Mouse (Mus musculus): ENCODE results near the gene Slc22a14. TPM values are rescaled to one million over a fixed set of nuclear protein-coding genes. Genes with fewer than 3 reads are reported as not detected.
A peak's percentile ranks its signal among the peaks of the same experiment; 100 is the strongest.

Slc22a14 gene
- polyA plus RNA-seq (2015; fragmentation: Nextera tagmentation; extraction: Ambion mirVana), result not detected in 2 replicates

GRCm38 (mm10) chr9:119365284-119365683, at the start of gene Slc22a14:
TSS of gene Slc22a14 (minus strand) at chr9:119365553.
- ATAC-seq, result no peak
- no peaks in the 10 kb centered on the region for H3K9me3 ChIP-seq (ENCODE audit: control insufficient read depth, low read length)
- no peaks in the 10 kb centered on the region for H3K4me1 ChIP-seq (replicated peaks; ENCODE audit: control insufficient read depth, insufficient read depth, low read length)
- no peak within 1 kb of the TSS for H3K27ac ChIP-seq (ENCODE audit: low read length)
- H3K4me2 ChIP-seq (ENCODE audit: low read length), result no peak within 1 kb of the TSS
- H3K9ac ChIP-seq (replicated peaks; ENCODE audit: low read depth, low read length), result no peak within 1 kb of the TSS
- H3K27me3 ChIP-seq (replicated peaks; ENCODE audit: control insufficient read depth, insufficient read depth, low read length), result no peaks in the 10 kb centered on the region
- no peak within 1 kb of the TSS for H3K4me3 ChIP-seq (replicated peaks; ENCODE audit: low read length)
- WGBS, result 74% methylated on average over 7 of the region's 7 CpGs
- H3K36me3 ChIP-seq (ENCODE audit: control insufficient read depth, insufficient read depth), result no peaks in the 10 kb centered on the region

GRCm38 (mm10) chr9:119409864-119410263, 44.5 kb upstream of the Slc22a14 start:
- no peak overlapping the region for H3K9ac ChIP-seq (replicated peaks; ENCODE audit: low read depth, low read length)
- no peaks in the 10 kb centered on the region for H3K27me3 ChIP-seq (replicated peaks; ENCODE audit: control insufficient read depth, insufficient read depth, low read length)
- peaks cover 16% of the 10 kb centered on the region for H3K4me1 ChIP-seq (replicated peaks; ENCODE audit: control insufficient read depth, insufficient read depth, low read length)
- H3K9me3 ChIP-seq (ENCODE audit: control insufficient read depth, low read length), result no peaks in the 10 kb centered on the region
- no peak for ATAC-seq
- WGBS, result 93% methylated on average over 5 of the region's 5 CpGs
- no peak overlapping the region for H3K4me2 ChIP-seq (ENCODE audit: low read length)
- H3K36me3 ChIP-seq (ENCODE audit: control insufficient read depth, insufficient read depth), result no peaks in the 10 kb centered on the region; the same call in 1 of the 2 replicates
- no peak overlapping the region for H3K4me3 ChIP-seq (replicated peaks; ENCODE audit: low read length)
- no peak overlapping the region for H3K27ac ChIP-seq (ENCODE audit: low read length)

DNA sequence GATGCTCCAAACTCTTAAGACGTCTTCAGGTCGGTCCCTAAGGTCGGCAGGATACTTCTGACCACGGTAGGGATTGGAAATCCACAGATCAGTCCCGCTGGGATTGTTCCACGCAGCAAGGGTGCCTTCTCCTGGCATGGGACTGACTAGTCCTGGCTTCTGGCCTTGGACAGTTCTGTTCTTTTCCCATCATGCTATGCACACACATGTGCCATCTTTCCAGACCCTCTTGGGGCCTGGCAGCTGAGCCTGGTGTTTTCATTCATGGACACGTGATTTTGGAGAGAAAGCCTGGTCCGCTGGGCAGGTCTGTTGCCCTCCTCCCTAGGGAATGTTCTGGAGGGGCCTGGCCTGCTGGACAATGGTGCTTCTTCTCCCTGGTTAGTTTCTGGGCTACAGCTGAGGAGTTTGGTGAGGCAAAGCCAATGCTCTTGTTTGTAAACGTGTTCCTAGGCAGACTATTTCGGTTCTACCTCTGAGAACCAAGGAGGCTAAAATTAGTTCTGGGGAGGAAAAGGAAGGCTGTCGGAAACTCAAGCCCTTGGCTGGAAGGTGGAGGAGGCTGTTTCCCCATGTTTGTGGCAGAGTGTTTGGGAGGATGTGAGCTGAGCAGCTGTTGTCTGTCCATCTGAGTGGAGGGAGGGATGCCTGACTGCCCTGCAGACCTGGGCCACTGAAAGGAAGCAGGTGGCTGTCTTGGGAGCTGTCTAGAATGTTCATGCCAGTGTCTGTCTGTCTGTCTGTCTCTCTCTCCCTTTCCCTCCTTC, 43.7 kb upstream of the Slc22a14 start:
- Histone ChIP-seq H3K27ac (ENCODE audit: low read length) (no peak overlapping the region), H3K9me3 (ENCODE audit: control insufficient read depth, low read length) (no peaks in the 10 kb centered on the region), H3K9ac (replicated peaks; ENCODE audit: low read depth, low read length) (no peak overlapping the region), H3K4me1 (replicated peaks; ENCODE audit: control insufficient read depth, insufficient read depth, low read length) (peaks cover 24% of the 10 kb centered on the region), H3K4me3 (replicated peaks; ENCODE audit: low read length) (no peak overlapping the region), H3K36me3 (ENCODE audit: control insufficient read depth, insufficient read depth) (no peaks in the 10 kb centered on the region; the same call in 1 of the 2 replicates), H3K4me2 (ENCODE audit: low read length) (no peak overlapping the region), H3K27me3 (replicated peaks; ENCODE audit: control insufficient read depth, insufficient read depth, low read length) (no peaks in the 10 kb centered on the region)
- 84% methylated on average over 11 of the region's 11 CpGs for WGBS
- ATAC-seq, result no peak

GRCm38 (mm10) chr9:119407884-119408283, 42.5 kb upstream of the Slc22a14 start:
- H3K4me3 ChIP-seq (replicated peaks; ENCODE audit: low read length), result no peak overlapping the region
- no peaks in the 10 kb centered on the region for H3K9me3 ChIP-seq (ENCODE audit: control insufficient read depth, low read length)
- H3K9ac ChIP-seq (replicated peaks; ENCODE audit: low read depth, low read length), result no peak overlapping the region
- H3K27ac ChIP-seq (ENCODE audit: low read length), result no peak overlapping the region
- no peak for ATAC-seq
- H3K4me2 ChIP-seq (ENCODE audit: low read length), result no peak overlapping the region
- H3K27me3 ChIP-seq (replicated peaks; ENCODE audit: control insufficient read depth, insufficient read depth, low read length), result no peaks in the 10 kb centered on the region
- 86% methylated on average over 15 of the region's 15 CpGs for WGBS
- no peaks in the 10 kb centered on the region; the same call in 1 of the 2 replicates for H3K36me3 ChIP-seq (ENCODE audit: control insufficient read depth, insufficient read depth)
- H3K4me1 ChIP-seq (replicated peaks; ENCODE audit: control insufficient read depth, insufficient read depth, low read length), result peaks cover 30% of the 10 kb centered on the region

GRCm38 (mm10) chr9:119404090-119404489, 38.7 kb upstream of the Slc22a14 start:
- peak overlapping the region; percentile 98; the same call in 1 of the 2 replicates for H3K9ac ChIP-seq (replicated peaks; ENCODE audit: low read depth, low read length)
- no peaks in the 10 kb centered on the region for H3K27me3 ChIP-seq (replicated peaks; ENCODE audit: control insufficient read depth, insufficient read depth, low read length)
- no peak overlapping the region for H3K27ac ChIP-seq (ENCODE audit: low read length)
- H3K4me2 ChIP-seq (ENCODE audit: low read length), result peak overlapping the region; percentile 75
- no peaks in the 10 kb centered on the region for H3K9me3 ChIP-seq (ENCODE audit: control insufficient read depth, low read length)
- no peaks in the 10 kb centered on the region for H3K36me3 ChIP-seq (ENCODE audit: control insufficient read depth, insufficient read depth)
- ATAC-seq, result no peak
- 48% methylated on average over 5 of the region's 5 CpGs for WGBS
- H3K4me3 ChIP-seq (replicated peaks; ENCODE audit: low read length), result peak overlapping the region; percentile 92
- peaks cover 37% of the 10 kb centered on the region for H3K4me1 ChIP-seq (replicated peaks; ENCODE audit: control insufficient read depth, insufficient read depth, low read length)

- H3K4me2 ChIP-seq (ENCODE audit: low read length), result peak overlapping the region; percentile 75
- H3K27me3 ChIP-seq (replicated peaks; ENCODE audit: control insufficient read depth, insufficient read depth, low read length), result no peaks in the 10 kb centered on the region
- H3K4me3 ChIP-seq (replicated peaks; ENCODE audit: low read length), result peak overlapping the region; percentile 92
- H3K9me3 ChIP-seq (ENCODE audit: control insufficient read depth, low read length), result no peaks in the 10 kb centered on the region
- H3K9ac ChIP-seq (replicated peaks; ENCODE audit: low read depth, low read length), result peak overlapping the region; percentile 98
- no peaks in the 10 kb centered on the region for H3K36me3 ChIP-seq (ENCODE audit: control insufficient read depth, insufficient read depth)
- ATAC-seq, result peak; percentile 54
- H3K27ac ChIP-seq (ENCODE audit: low read length), result peak overlapping the region; percentile 98
- under 1% methylated on average over 26 of the region's 26 CpGs for WGBS
- peaks cover 37% of the 10 kb centered on the region for H3K4me1 ChIP-seq (replicated peaks; ENCODE audit: control insufficient read depth, insufficient read depth, low read length)
Measured at GRCm38 (mm10) chr9:119403236-119403641, 37.9 kb upstream of the Slc22a14 start.

GRCm38 (mm10) chr9:119402253-119403235, 37.2 kb upstream of the Slc22a14 start:
- Histone ChIP-seq H3K27me3 (replicated peaks; ENCODE audit: control insufficient read depth, insufficient read depth, low read length) (no peaks in the 10 kb centered on the region), H3K9me3 (ENCODE audit: control insufficient read depth, low read length) (no peaks in the 10 kb centered on the region), H3K4me3 (replicated peaks; ENCODE audit: low read length) (peak overlapping the region; percentile 92), H3K4me2 (ENCODE audit: low read length) (peak overlapping the region; percentile 75), H3K36me3 (ENCODE audit: control insufficient read depth, insufficient read depth) (no peaks in the 10 kb centered on the region), H3K4me1 (replicated peaks; ENCODE audit: control insufficient read depth, insufficient read depth, low read length) (peaks cover 37% of the 10 kb centered on the region), H3K27ac (ENCODE audit: low read length) (peak overlapping the region; percentile 98), H3K9ac (replicated peaks; ENCODE audit: low read depth, low read length) (peak overlapping the region; percentile 98)
- WGBS, result under 1% methylated on average over 125 of the region's 127 CpGs
- ATAC-seq, result peak; percentile 68

DNA sequence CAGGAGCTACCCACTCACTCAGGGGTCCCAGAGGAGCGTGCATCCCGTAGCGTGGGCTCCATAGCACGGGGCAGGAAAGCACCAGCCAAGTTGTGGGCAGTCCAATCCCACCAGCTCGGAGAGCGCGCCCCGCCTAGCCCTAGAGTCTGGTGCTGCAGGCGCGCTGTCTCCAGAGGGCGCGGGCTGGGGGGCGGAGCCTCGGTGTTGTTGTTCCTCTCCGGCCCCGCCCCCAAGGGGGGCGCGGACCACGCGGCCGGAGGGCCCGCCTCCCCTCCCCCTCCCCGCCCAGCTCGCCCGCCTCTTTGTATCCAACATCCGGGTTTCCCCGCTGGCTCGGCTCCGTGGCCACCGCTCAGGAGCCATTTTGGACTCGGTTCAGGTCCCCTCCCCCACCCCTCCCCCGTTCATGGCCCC, 36.5 kb upstream of the Slc22a14 start, which contains the start of gene Acvr2b:
Acvr2b (plus strand) TSS at position 318 of the 414 bp plus-strand sequence.
- Histone ChIP-seq H3K4me2 (ENCODE audit: low read length) (peak within 1 kb of the TSS; percentile 75), H3K27ac (ENCODE audit: low read length) (peak within 1 kb of the TSS; percentile 98), H3K4me1 (replicated peaks; ENCODE audit: control insufficient read depth, insufficient read depth, low read length) (peaks cover 37% of the 10 kb centered on the region), H3K9ac (replicated peaks; ENCODE audit: low read depth, low read length) (peak within 1 kb of the TSS; percentile 98), H3K27me3 (replicated peaks; ENCODE audit: control insufficient read depth, insufficient read depth, low read length) (no peaks in the 10 kb centered on the region), H3K9me3 (ENCODE audit: control insufficient read depth, low read length) (no peaks in the 10 kb centered on the region), H3K36me3 (ENCODE audit: control insufficient read depth, insufficient read depth) (no peaks in the 10 kb centered on the region), H3K4me3 (replicated peaks; ENCODE audit: low read length) (peak within 1 kb of the TSS; percentile 92)
- WGBS, result under 1% methylated on average over 29 of the region's 32 CpGs
- peak; percentile 96 for ATAC-seq

GRCm38 (mm10) chr9:119401351-119401750, 36.0 kb upstream of the Slc22a14 start:
- Histone ChIP-seq H3K4me2 (ENCODE audit: low read length) (peak overlapping the region; percentile 75), H3K27ac (ENCODE audit: low read length) (peak overlapping the region; percentile 98; the same call in 1 of the 2 replicates), H3K4me3 (replicated peaks; ENCODE audit: low read length) (peak overlapping the region; percentile 92), H3K36me3 (ENCODE audit: control insufficient read depth, insufficient read depth) (no peaks in the 10 kb centered on the region), H3K9me3 (ENCODE audit: control insufficient read depth, low read length) (no peaks in the 10 kb centered on the region), H3K9ac (replicated peaks; ENCODE audit: low read depth, low read length) (peak overlapping the region; percentile 98), H3K27me3 (replicated peaks; ENCODE audit: control insufficient read depth, insufficient read depth, low read length) (no peaks in the 10 kb centered on the region), H3K4me1 (replicated peaks; ENCODE audit: control insufficient read depth, insufficient read depth, low read length) (peaks cover 35% of the 10 kb centered on the region)
- 3% methylated on average over 7 of the region's 7 CpGs for WGBS
- no peak for ATAC-seq
